Mouse (Mus musculus): ENCODE measurements around the gene Fchsd2.

Gene Fchsd2

GRCm38 (mm10) chr7:101321218-101321827 is 228.7 kb downstream of the Fchsd2 start:
- DNase-seq, result peak; percentile 65

GRCm38 (mm10) chr7:101323141-101323594 is 230.5 kb downstream of the Fchsd2 start:
- peak; percentile 42 for DNase-seq

GRCm38 (mm10) chr7:101324142-101324962 is 231.7 kb downstream of the Fchsd2 start:
- DNase-seq, result peak; percentile 39

- DNase-seq, result no peak
These were observed 233.3 kb downstream of the Fchsd2 start for GRCm38 (mm10) chr7:101326006-101326405.

GRCm38 (mm10) chr7:101327263-101327662 is 234.6 kb downstream of the Fchsd2 start:
- no peak for DNase-seq

- DNase-seq, result no peak
These were observed 235.1 kb downstream of the Fchsd2 start for GRCm38 (mm10) chr7:101327786-101328185.

- DNase-seq, result peak; percentile 52
These were observed 236.0 kb downstream of the Fchsd2 start for GRCm38 (mm10) chr7:101328621-101329158.

GRCm38 (mm10) chr7:101329606-101330005 is 236.9 kb downstream of the Fchsd2 start:
- no peak for DNase-seq

- no peak for DNase-seq
These were observed 237.6 kb downstream of the Fchsd2 start for GRCm38 (mm10) chr7:101330074-101330840.

GRCm38 (mm10) chr7:101330841-101331173 is 238.1 kb downstream of the Fchsd2 start:
- peak; percentile 65 for DNase-seq

- no peak for DNase-seq
These were observed 239.6 kb downstream of the Fchsd2 start for GRCm38 (mm10) chr7:101332045-101332831.
